Mouse (Mus musculus) heart, postnatal 0 days (tissue): ENCODE measurements around the gene Atp6v0a2. TPM values are rescaled to one million over a fixed set of nuclear protein-coding genes. Genes with fewer than 3 reads are reported as not detected.

Experiments used
- ATAC-seq: fragments of 200-750 bp; cut with Nextera tagmentation; 2 replicates; pipeline ENCODE4 v1.8.0; 2017; ENCODE audit warnings: low read depth, moderate number of reproducible peaks, moderate library complexity; ENCODE audit not compliant: insufficient read depth
- DNase-seq: peaks from one replicate; pipeline ENCODE4 v3.0.0-alpha.2; 2016; ENCODE audit warnings: low spot score
- H3K27ac ChIP-seq: fragments of 300-500 bp; sonication (generic); 2 replicates; pipeline ENCODE4 v1.5.1; 2014; ENCODE audit warnings: low read depth, mild to moderate bottlenecking
- H3K27me3 ChIP-seq: fragments of 300-500 bp; sonication (generic); 2 replicates; pipeline ENCODE4 v1.6.1; 2014; ENCODE audit warnings: low read length, mixed read lengths; ENCODE audit not compliant: control insufficient read depth, insufficient read depth
- H3K36me3 ChIP-seq: fragments of 300-500 bp; sonication (generic); replicated peaks from 2 replicates; pipeline ENCODE4 v1.6.1; 2014; ENCODE audit warnings: low read length, mixed read lengths; ENCODE audit not compliant: control insufficient read depth, insufficient read depth
- H3K4me1 ChIP-seq: fragments of 300-500 bp; sonication (generic); 2 replicates; pipeline ENCODE4 v1.6.1; 2014; ENCODE audit warnings: antibody characterized with exemption; ENCODE audit not compliant: control insufficient read depth, insufficient read depth
- H3K4me2 ChIP-seq: fragments of 300-500 bp; sonication (generic); 2 replicates; pipeline ENCODE4 v1.6.1; 2014; ENCODE audit warnings: low read depth, mild to moderate bottlenecking, low read length, moderate library complexity
- H3K4me3 ChIP-seq: fragments of 300-500 bp; sonication (generic); 2 replicates; pipeline ENCODE4 v1.5.1; 2014; ENCODE audit warnings: low read depth, low read length
- H3K9ac ChIP-seq: fragments of 300-500 bp; sonication (generic); replicated peaks from 2 replicates; pipeline ENCODE4 v1.6.1; 2014; ENCODE audit warnings: low read depth, low read length, mixed read lengths
- H3K9me3 ChIP-seq: fragments of 300-500 bp; sonication (generic); replicated peaks from 2 replicates; pipeline ENCODE4 v1.6.1; 2016; ENCODE audit warnings: low read length; ENCODE audit not compliant: control insufficient read depth
- CTCF ChIP-seq: IDR thresholded peaks from 2 replicates; pipeline ENCODE4 v1.5.1; 2016; ENCODE audit warnings: antibody characterized with exemption, control low read depth, low read depth
- EP300 ChIP-seq: IDR thresholded peaks from 2 replicates; pipeline ENCODE4 v1.6.1; 2016; ENCODE audit warnings: antibody characterized with exemption, low read depth
- WGBS: fragments of 180-500 bp; shearing (Covaris S2); extraction: QIAGEN DNeasy Blood & Tissue Kit; methylation state at CpG from one replicate; pipeline ENCODE4 v1.1.7; 2014; 5-methylcytosine and 5-hydroxymethylcytosine counted together
- polyA plus RNA-seq: library from polyadenylated mRNA; unstranded; fragments of >200 nt; fragmentation: Nextera tagmentation; extraction: Ambion mirVana; gene quantifications from 2 replicates; pipeline ENCODE4 v1.2.1, GENCODE M21; 2015
- total RNA-seq: library from RNA; depleted of rRNA; stranded (reverse); fragments of >200 nt; gene quantifications from 2 replicates; pipeline ENCODE4 v1.2.3, GENCODE M21; 2014; ENCODE audit warnings: low replicate concordance

Gene Atp6v0a2
- total and polyA plus RNA-seq, 2 experiments from 2014 or later: 27.0 to 30.1 TPM

GRCm38 (mm10) chr5:124729662-124730206, 101.4 kb downstream of the Atp6v0a2 start:
- Histone ChIP-seq H3K4me1 (no peaks in the 10 kb centered on the region), H3K4me3 (peak overlapping the region; percentile 29), H3K27me3 (no peaks in the 10 kb centered on the region), H3K27ac (no peak overlapping the region), H3K9me3 (no peaks in the 10 kb centered on the region), H3K4me2 (peak overlapping the region; percentile 62), H3K36me3 (no peaks in the 10 kb centered on the region), H3K9ac (no peak overlapping the region)
- DNase-seq (no peak), ATAC-seq (no peak)
- WGBS: 13% methylated on average over 21 of the region's 21 CpGs
- TF ChIP-seq CTCF (no peak), EP300 (no peak)

- WGBS: 82% methylated on average over 12 of the region's 12 CpGs
- no peak overlapping the region for H3K4me2 ChIP-seq
- H3K36me3 ChIP-seq: no peaks in the 10 kb centered on the region
- no peaks in the 10 kb centered on the region for H3K27me3 ChIP-seq
- H3K27ac ChIP-seq: no peak overlapping the region
- TF ChIP-seq EP300 (no peak), CTCF (no peak)
- DNase-seq: no peak
- no peaks in the 10 kb centered on the region for H3K4me1 ChIP-seq
- H3K9ac ChIP-seq: no peak overlapping the region
- no peak for ATAC-seq
- H3K9me3 ChIP-seq: no peaks in the 10 kb centered on the region
- H3K4me3 ChIP-seq: no peak overlapping the region
Observed at GRCm38 (mm10) chr5:124733961-124734360, 105.6 kb downstream of the Atp6v0a2 start.

- H3K4me2 ChIP-seq: no peak overlapping the region
- peaks cover 3% of the 10 kb centered on the region; the same call in 1 of the 2 replicates for H3K9me3 ChIP-seq
- H3K27me3 ChIP-seq: no peaks in the 10 kb centered on the region
- WGBS: 92% methylated on average over 21 of the region's 21 CpGs
- H3K27ac ChIP-seq: no peak overlapping the region
- DNase-seq (no peak), ATAC-seq (no peak)
- H3K4me1 ChIP-seq: no peaks in the 10 kb centered on the region
- no peaks in the 10 kb centered on the region for H3K36me3 ChIP-seq
- TF ChIP-seq EP300: no peak
- TF ChIP-seq CTCF: no peak
- H3K4me3 ChIP-seq: no peak overlapping the region
- no peak overlapping the region for H3K9ac ChIP-seq
Observed at GRCm38 (mm10) chr5:124741898-124742599, 113.7 kb downstream of the Atp6v0a2 start.

GRCm38 (mm10) chr5:124743841-124744240, 115.5 kb downstream of the Atp6v0a2 start:
- Histone ChIP-seq H3K27me3 (no peaks in the 10 kb centered on the region), H3K36me3 (no peaks in the 10 kb centered on the region), H3K4me2 (no peak overlapping the region), H3K9ac (no peak overlapping the region), H3K4me1 (no peaks in the 10 kb centered on the region), H3K4me3 (no peak overlapping the region), H3K27ac (no peak overlapping the region), H3K9me3 (peaks cover 3% of the 10 kb centered on the region; the same call in 1 of the 2 replicates)
- no peak for DNase-seq
- no peak for TF ChIP-seq CTCF
- TF ChIP-seq EP300: no peak
- 81% methylated on average over 3 of the region's 3 CpGs for WGBS
- no peak for ATAC-seq

GRCm38 (mm10) chr5:124746220-124746619, 117.8 kb downstream of the Atp6v0a2 start:
- no peak overlapping the region for H3K27ac ChIP-seq
- 88% methylated on average over 15 of the region's 15 CpGs for WGBS

GRCm38 (mm10) chr5:124748296-124748695, 119.9 kb downstream of the Atp6v0a2 start:
- WGBS: 83% methylated on average over 18 of the region's 18 CpGs
- Histone ChIP-seq H3K4me2 (no peak overlapping the region), H3K27me3 (no peaks in the 10 kb centered on the region), H3K4me1 (no peaks in the 10 kb centered on the region), H3K9ac (no peak overlapping the region), H3K27ac (no peak overlapping the region), H3K9me3 (no peaks in the 10 kb centered on the region), H3K4me3 (no peak overlapping the region), H3K36me3 (no peaks in the 10 kb centered on the region)
- no peak for ATAC-seq
- no peak for TF ChIP-seq CTCF
- TF ChIP-seq EP300: no peak
- no peak for DNase-seq

More at GRCm38 (mm10) chr5:124746220-124746619, 117.8 kb downstream of the Atp6v0a2 start:
- H3K36me3 ChIP-seq: no peaks in the 10 kb centered on the region
- no peak for ATAC-seq
- H3K4me3 ChIP-seq: no peak overlapping the region
- TF ChIP-seq EP300: no peak
- TF ChIP-seq CTCF: no peak
- H3K9me3 ChIP-seq: no peaks in the 10 kb centered on the region; the same call in 1 of the 2 replicates
- H3K4me1 ChIP-seq: no peaks in the 10 kb centered on the region
- DNase-seq: no peak
- H3K27me3 ChIP-seq: no peaks in the 10 kb centered on the region
- no peak overlapping the region for H3K9ac ChIP-seq
- H3K4me2 ChIP-seq: no peak overlapping the region
